Comparison of ENCODE assay signal across 10 mouse cellular contexts in genomic region chr9:115330861-115331476, GRCm38 (mm10). TPM values are rescaled to one million over a fixed set of nuclear protein-coding genes. Genes with fewer than 3 reads are reported as not detected.
DNase-seq lines count a peak whose midpoint lies in the region; ATAC-seq and TF ChIP-seq lines count a peak whose summit lies in the region.
"Had no signal": no experiment of that assay in that cellular context is flagged by ENCODE, and none has a peak within 500 bp of the region (broad histone marks: within the 10 kb centered on the region; RNA-seq: fewer than 3 reads in every experiment).

No protein-coding gene starts in this region.

- H3K9me3 ChIP-seq in heart, postnatal 0 days (replicated peaks; ENCODE audit: control insufficient read depth, low read length): no peaks in the 10 kb centered on the region
- H3K9me3 ChIP-seq in heart, embryonic 12.5 days (replicated peaks): peaks cover 2% of the 10 kb centered on the region; the same call in 1 of the 2 replicates
- H3K9me3 ChIP-seq in lung, postnatal 0 days (ENCODE audit: low read length): no peaks in the 10 kb centered on the region
- H3K9me3 ChIP-seq in midbrain, embryonic 13.5 days: no peaks in the 10 kb centered on the region
- H3K9me3 ChIP-seq: intestine, embryonic 15.5 days had no signal

- H3K4me3 ChIP-seq in heart, postnatal 0 days (ENCODE audit: low read depth, low read length): no peak overlapping the region
- no peak overlapping the region for H3K4me3 ChIP-seq in heart, embryonic 12.5 days
- no peak overlapping the region for H3K4me3 ChIP-seq in lung, postnatal 0 days (ENCODE audit: low read depth, low read length)
- no peak overlapping the region for H3K4me3 ChIP-seq in midbrain, embryonic 13.5 days (replicated peaks)
- H3K4me3 ChIP-seq: erythroblast, embryonic 14.5 days; intestine, embryonic 15.5 days had no signal

- H3K4me2 ChIP-seq in heart, postnatal 0 days (ENCODE audit: low read depth, low read length): no peak overlapping the region
- H3K4me2 ChIP-seq in heart, embryonic 12.5 days: no peak overlapping the region
- no peak overlapping the region for H3K4me2 ChIP-seq in lung, postnatal 0 days (replicated peaks; ENCODE audit: low read depth, low read length)
- no peak overlapping the region for H3K4me2 ChIP-seq in midbrain, embryonic 13.5 days (replicated peaks)
- H3K4me2 ChIP-seq: intestine, embryonic 15.5 days had no signal

- no peak overlapping the region for H3K9ac ChIP-seq in heart, postnatal 0 days (replicated peaks; ENCODE audit: low read depth, low read length)
- H3K9ac ChIP-seq in heart, embryonic 12.5 days: no peak overlapping the region
- H3K9ac ChIP-seq in lung, postnatal 0 days (replicated peaks; ENCODE audit: low read depth): no peak overlapping the region
- H3K9ac ChIP-seq in midbrain, embryonic 13.5 days (replicated peaks): no peak overlapping the region
- H3K9ac ChIP-seq: intestine, embryonic 15.5 days had no signal

- TF ChIP-seq EP300 in heart, postnatal 0 days (IDR thresholded peaks at IDR 0.05; ENCODE audit: low read depth): no peak
- peak; percentile 95 for TF ChIP-seq EP300 in lung, postnatal 0 days (IDR thresholded peaks at IDR 0.05)

- H3K27me3 ChIP-seq in heart, postnatal 0 days (ENCODE audit: control insufficient read depth, insufficient read depth, low read length): no peaks in the 10 kb centered on the region
- H3K27me3 ChIP-seq in heart, embryonic 12.5 days (replicated peaks): no peaks in the 10 kb centered on the region
- H3K27me3 ChIP-seq in lung, postnatal 0 days (replicated peaks; ENCODE audit: insufficient read depth, low read length): no peaks in the 10 kb centered on the region
- no peaks in the 10 kb centered on the region for H3K27me3 ChIP-seq in midbrain, embryonic 13.5 days
- H3K27me3 ChIP-seq: intestine, embryonic 15.5 days had no signal

- H3K27ac ChIP-seq in heart, postnatal 0 days (ENCODE audit: low read depth): no peak overlapping the region
- no peak overlapping the region for H3K27ac ChIP-seq in heart, embryonic 12.5 days (ENCODE audit: poor library complexity, severe bottlenecking)
- no peak overlapping the region for H3K27ac ChIP-seq in lung, postnatal 0 days (ENCODE audit: low read length)
- H3K27ac ChIP-seq in midbrain, embryonic 13.5 days: no peak overlapping the region
- H3K27ac ChIP-seq: intestine, embryonic 15.5 days had no signal

- no peak for TF ChIP-seq CTCF in heart, postnatal 0 days (IDR thresholded peaks at IDR 0.05; ENCODE audit: low read depth)
- no peak for TF ChIP-seq CTCF in lung, postnatal 0 days (IDR thresholded peaks at IDR 0.05)

- no peaks in the 10 kb centered on the region for H3K36me3 ChIP-seq in heart, postnatal 0 days (replicated peaks; ENCODE audit: control insufficient read depth, insufficient read depth, low read length)
- H3K36me3 ChIP-seq in heart, embryonic 12.5 days: no peaks in the 10 kb centered on the region
- no peaks in the 10 kb centered on the region for H3K36me3 ChIP-seq in lung, postnatal 0 days (ENCODE audit: insufficient read depth, low read length)
- no peaks in the 10 kb centered on the region for H3K36me3 ChIP-seq in midbrain, embryonic 13.5 days
- H3K36me3 ChIP-seq: intestine, embryonic 15.5 days had no signal

- no peaks in the 10 kb centered on the region; the same call in 1 of the 2 replicates for H3K4me1 ChIP-seq in heart, postnatal 0 days (ENCODE audit: control insufficient read depth, insufficient read depth)
- peaks cover 4% of the 10 kb centered on the region; the same call in 1 of the 2 replicates for H3K4me1 ChIP-seq in heart, embryonic 12.5 days (replicated peaks)
- H3K4me1 ChIP-seq in lung, postnatal 0 days (ENCODE audit: insufficient read depth, low read depth, low read length): peaks cover 7% of the 10 kb centered on the region
- no peaks in the 10 kb centered on the region for H3K4me1 ChIP-seq in midbrain, embryonic 13.5 days (replicated peaks)
- H3K4me1 ChIP-seq: intestine, embryonic 15.5 days had no signal

- no peak for ATAC-seq in heart, postnatal 0 days (ENCODE audit: insufficient read depth, low read depth)
- no peak; the same call in 1 of the 2 replicates for ATAC-seq in heart, embryonic 12.5 days (ENCODE audit: insufficient number of reproducible peaks, low FRiP score)
- peak; percentile 56 for ATAC-seq in lung, postnatal 0 days
- no peak for ATAC-seq in midbrain, embryonic 13.5 days
- ATAC-seq: intestine, embryonic 15.5 days had no signal

- 28% methylated on average over 6 of the region's 6 CpGs for WGBS in heart, postnatal 0 days
- 48% methylated on average over 6 of the region's 6 CpGs for WGBS in heart, embryonic 12.5 days
- WGBS in lung, postnatal 0 days: 31% methylated on average over 6 of the region's 6 CpGs
- WGBS in midbrain, embryonic 13.5 days: 79% methylated on average over 6 of the region's 6 CpGs

- DNase-seq in heart, postnatal 0 days (ENCODE audit: low spot score): peak; percentile 45
- DNase-seq in CD4-positive helper T cell, adult 2 months (ENCODE audit: low read depth, low spot score): peak; percentile 72
- peak; percentile 36 for DNase-seq in adipocyte (ENCODE audit: low spot score)
- peak; percentile 92 for DNase-seq in lung, postnatal 0 days (ENCODE audit: low spot score)
- no peak for DNase-seq in cerebellum, adult 8-10 months
- DNase-seq in layer of hippocampus, adult 11-12 months (ENCODE audit: low spot score): no peak

RNA-seq across cellular contexts. Expression of gene Stt3b, which starts 20.7 kb away (rescaled TPM):
- total RNA-seq in heart, postnatal 0 days (2014; rRNA removed; ENCODE audit: low replicate concordance): 64.2 and 67.1 TPM in 2 replicates
- 33.9 and 34.4 TPM in 2 replicates for polyA plus RNA-seq in heart, postnatal 0 days (2015; fragmentation: Nextera tagmentation; extraction: Ambion mirVana)
- polyA plus RNA-seq in heart, embryonic 12.5 days (2016; fragmentation: Nextera tagmentation; extraction: Ambion mirVana): 121 and 122 TPM in 2 replicates
- polyA plus RNA-seq in lung, postnatal 0 days (2015; fragmentation: Nextera tagmentation; extraction: Ambion mirVana): 56.6 and 62.3 TPM in 2 replicates
- polyA plus RNA-seq in midbrain, embryonic 13.5 days (2015; fragmentation: Nextera tagmentation; extraction: Ambion mirVana): 68.3 and 74.2 TPM in 2 replicates

Comparison
In these comparisons a context has a peak if more than half of its experiments do, and no peak if none do; other contexts are left out.
1. DNase-seq: peak in heart, postnatal 0 days (single experiment), CD4-positive helper T cell, adult 2 months (single experiment), adipocyte (single experiment) and lung, postnatal 0 days (single experiment); none in cerebellum, adult 8-10 months (single experiment) and layer of hippocampus, adult 11-12 months (single experiment).